Mouse (Mus musculus): ENCODE results near the gene Klra4.
"Not testable (repeated sequence)": the region's sequence is repeated elsewhere in the genome, so short reads cannot be mapped to it uniquely, and the experiment has no call there.

Klra4 gene

GRCm38 (mm10) chr6:130067171-130067570 lies at the start of gene Klra4:
TSS of gene Klra4 (minus strand) at chr6:130067271.
- not testable (repeated sequence) for DNase-seq (ENCODE audit: low read depth, low spot score)

DNA sequence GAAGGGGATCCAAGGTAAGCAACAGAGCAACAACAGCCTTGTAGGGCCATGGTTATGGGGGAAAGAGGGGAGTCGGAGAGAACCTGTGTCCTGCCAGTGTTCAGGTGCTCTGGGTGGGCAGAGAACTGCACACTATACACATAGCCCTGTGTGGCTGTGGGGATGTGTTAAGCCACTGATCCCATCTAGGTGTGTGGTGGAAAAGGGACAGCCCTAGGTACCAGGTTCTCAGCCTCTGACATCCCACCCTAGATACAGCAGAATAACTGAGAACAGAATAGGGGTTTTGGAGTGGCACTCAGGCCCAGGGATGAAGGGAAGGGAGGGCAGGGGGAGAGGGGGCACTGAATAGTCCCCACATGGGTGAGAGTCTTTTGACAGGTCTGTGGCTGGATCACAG lies 43.4 kb upstream of the Klra4 start:
- no peak for DNase-seq (ENCODE audit: low read depth, low spot score)

- DNase-seq (ENCODE audit: low read depth, low spot score) = not testable (repeated sequence)
Observed at GRCm38 (mm10) chr6:130102743-130103142, 35.7 kb upstream of the Klra4 start.

GRCm38 (mm10) chr6:130092336-130092948 lies 25.4 kb upstream of the Klra4 start:
- no peak for DNase-seq (ENCODE audit: low read depth, low spot score)

GRCm38 (mm10) chr6:130065196-130065595 lies 1.9 kb downstream of the Klra4 start:
- no peak for DNase-seq (ENCODE audit: low read depth, low spot score)

DNA sequence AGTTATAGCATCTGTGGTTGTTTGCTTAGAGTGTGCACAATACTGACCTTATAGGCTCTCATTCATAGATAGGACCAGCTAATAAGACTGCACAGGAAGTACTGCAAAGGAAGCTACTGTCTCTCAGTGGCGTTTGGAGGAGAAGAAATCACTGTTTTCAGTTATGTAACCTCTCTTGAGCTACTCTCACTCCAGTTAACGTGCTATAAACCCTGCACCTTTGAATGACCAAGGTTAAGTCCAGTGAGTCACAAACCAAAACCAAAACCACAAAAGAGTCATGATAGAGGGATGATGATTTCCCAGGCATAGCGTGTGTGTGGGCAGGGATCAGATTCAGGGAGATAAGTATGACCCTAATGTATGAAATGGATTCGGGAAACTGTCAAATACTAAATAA lies 31.9 kb downstream of the Klra4 start:
- not testable (repeated sequence) for DNase-seq (ENCODE audit: low read depth, low spot score)

DNA sequence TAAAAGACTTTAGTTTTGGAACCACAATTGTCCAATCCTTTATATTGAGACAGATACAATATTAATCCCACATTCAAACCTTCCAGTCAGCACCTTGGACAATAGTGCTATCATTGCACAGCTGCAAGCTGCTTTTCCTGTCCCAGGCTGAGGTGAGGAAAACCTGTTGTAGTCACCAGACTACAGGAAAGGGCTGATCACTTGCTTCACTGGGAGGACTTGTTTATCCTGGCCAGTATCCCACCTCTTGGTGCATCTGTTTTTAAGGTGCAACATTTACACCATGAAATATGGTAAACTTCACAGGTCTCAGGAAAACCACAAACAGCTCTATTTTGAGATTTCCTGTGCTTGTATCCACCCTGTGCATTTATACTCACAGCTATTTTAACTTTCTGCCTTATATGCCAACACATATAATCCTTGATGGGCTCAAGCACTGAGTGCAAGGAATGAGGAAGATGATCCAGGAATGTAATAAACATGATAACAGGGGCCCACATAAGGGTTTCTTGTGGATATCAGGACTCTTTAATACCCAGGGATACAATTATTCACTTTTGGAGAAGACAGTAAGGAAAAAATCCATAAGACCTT lies 35.5 kb downstream of the Klra4 start:
- not testable (repeated sequence) for DNase-seq (ENCODE audit: low read depth, low spot score)

GRCm38 (mm10) chr6:130026854-130027253 lies 40.2 kb downstream of the Klra4 start, which contains the start of gene Klra6:
TSS of gene Klra6 (minus strand) at chr6:130026954.
- DNase-seq (ENCODE audit: low read depth, low spot score) = no peak

All from mesoderm, embryonic 11.5 days (tissue).